Mouse (Mus musculus): ENCODE results near the gene Bex4. TPM values are rescaled to one million over a fixed set of nuclear protein-coding genes. Genes with fewer than 3 reads are reported as not detected.

Bex4 gene
- polyA plus RNA-seq, 1 experiment from 2014 or later = 65.9 TPM

Small RNAs within 50 kb of the gene (microRNA-seq; reads per million reads assigned to microRNA genes)
- not detected for gene Mir6383

Other genes starting within 250 kb of the Bex4 start
- 79.2 and 89.1 TPM in 2 replicates for gene Arxes2, start 145.2 kb upstream of the Bex4 start, polyA plus RNA-seq (2015; fragmentation: Nextera tagmentation; extraction: Ambion mirVana)
- gene Arxes1, start 105.6 kb upstream of the Bex4 start, polyA plus RNA-seq (2015; fragmentation: Nextera tagmentation; extraction: Ambion mirVana) = 41.0 and 44.1 TPM in 2 replicates
- gene Bex2, start 70.8 kb upstream of the Bex4 start, polyA plus RNA-seq (2015; fragmentation: Nextera tagmentation; extraction: Ambion mirVana) = 140 and 144 TPM in 2 replicates
- gene Nxf3, start 53.7 kb upstream of the Bex4 start, polyA plus RNA-seq (2015; fragmentation: Nextera tagmentation; extraction: Ambion mirVana) = not detected in 2 replicates
- gene Tceal8, start 33.3 kb downstream of the Bex4 start, polyA plus RNA-seq (2015; fragmentation: Nextera tagmentation; extraction: Ambion mirVana) = 222 and 235 TPM in 2 replicates
- gene Tceal5, start 64.9 kb downstream of the Bex4 start, polyA plus RNA-seq (2015; fragmentation: Nextera tagmentation; extraction: Ambion mirVana) = 8.2 and 11.3 TPM in 2 replicates
- gene Tceal7, start 75.8 kb downstream of the Bex4 start, polyA plus RNA-seq (2015; fragmentation: Nextera tagmentation; extraction: Ambion mirVana) = 5.9 and 6.1 TPM in 2 replicates
- 85.0 and 87.7 TPM in 2 replicates for gene Bex1, start 76.5 kb downstream of the Bex4 start, polyA plus RNA-seq (2015; fragmentation: Nextera tagmentation; extraction: Ambion mirVana)
- 688 and 793 TPM in 2 replicates for gene Tceal9, start 106.1 kb downstream of the Bex4 start, polyA plus RNA-seq (2015; fragmentation: Nextera tagmentation; extraction: Ambion mirVana)
- 531 and 542 TPM in 2 replicates for gene Bex3, start 131.3 kb downstream of the Bex4 start, polyA plus RNA-seq (2015; fragmentation: Nextera tagmentation; extraction: Ambion mirVana)

Measured in embryonic facial prominence, embryonic 13.5 days (tissue).